8 mouse cellular contexts compared by ENCODE assay signal in the genomic region with DNA sequence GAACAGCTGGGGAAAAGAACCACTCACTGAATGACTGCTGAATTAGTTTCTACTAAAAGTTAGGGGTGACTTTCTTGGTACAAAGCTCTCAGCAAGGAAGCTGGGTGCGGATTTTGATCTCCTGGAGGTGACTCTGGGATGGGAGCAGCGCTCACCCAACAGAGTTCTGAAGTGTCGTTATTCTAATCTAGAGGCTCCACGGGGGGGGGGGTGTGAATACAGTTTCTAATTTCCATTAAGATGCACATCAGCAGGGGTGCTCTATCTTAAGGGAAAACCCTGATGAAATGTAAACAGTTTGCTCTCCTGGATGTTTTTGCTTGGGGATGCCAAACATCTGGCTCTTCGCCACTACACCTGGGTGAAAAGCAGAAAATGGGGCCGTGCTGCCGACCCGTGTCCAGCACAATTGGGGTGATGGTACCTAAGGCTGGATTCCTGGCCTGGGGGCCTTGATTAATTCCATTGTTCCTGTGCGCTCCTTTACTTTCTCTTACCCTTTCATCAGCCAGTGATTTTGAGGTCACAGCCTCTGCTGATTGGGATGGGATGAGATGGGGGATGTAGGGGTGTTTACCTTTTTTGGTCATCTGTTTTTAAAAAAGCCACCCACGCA. TPM values are rescaled to one million over a fixed set of nuclear protein-coding genes. Genes with fewer than 3 reads are reported as not detected.
A peak's percentile ranks its signal among the peaks of the same experiment; 100 is the strongest.
DNase-seq lines count a peak whose midpoint lies in the region; ATAC-seq and TF ChIP-seq lines count a peak whose summit lies in the region.

No protein-coding gene starts in this region.

- H3K4me3 ChIP-seq in lung, embryonic 14.5 days (ENCODE audit: low read depth, low read length), result peak overlapping the region; percentile 71
- peak overlapping the region; percentile 80 for H3K4me3 ChIP-seq in intestine, embryonic 16.5 days (ENCODE audit: low read length)
- peak overlapping the region; percentile 65 for H3K4me3 ChIP-seq in stomach, embryonic 15.5 days (replicated peaks)
- no peak overlapping the region for H3K4me3 ChIP-seq in thymus, adult 2 months (ENCODE audit: control insufficient read depth, insufficient read depth, low read length)

- DNase-seq in cerebellum, adult 11-12 months, result peak; percentile 38
- DNase-seq in cerebellum, postnatal 36 days, result no peak
- DNase-seq in lung, embryonic 14.5 days, result no peak
- no peak for DNase-seq in lung, postnatal 4 days
- no peak for DNase-seq in right cerebral cortex, adult 18-20 months
- DNase-seq in thymus, adult 2 months, result no peak

- H3K27ac ChIP-seq in lung, embryonic 14.5 days (ENCODE audit: low read depth), result peak overlapping the region; percentile 96; the same call in 1 of the 2 replicates
- H3K27ac ChIP-seq in intestine, embryonic 16.5 days (ENCODE audit: low read length), result no peak overlapping the region
- H3K27ac ChIP-seq in stomach, embryonic 15.5 days, result no peak overlapping the region
- no peak overlapping the region for H3K27ac ChIP-seq in thymus, adult 2 months (ENCODE audit: control insufficient read depth, insufficient read depth, low read length)

- H3K4me1 ChIP-seq in lung, embryonic 14.5 days (ENCODE audit: insufficient read depth), result peaks cover 16% of the 10 kb centered on the region
- H3K4me1 ChIP-seq in intestine, embryonic 16.5 days (ENCODE audit: control insufficient read depth, insufficient read depth, low read length), result peaks cover 9% of the 10 kb centered on the region; the same call in 1 of the 2 replicates
- H3K4me1 ChIP-seq in stomach, embryonic 15.5 days, result 0 out of 2 replicates have a peak, but pooled peaks cover 17% of the 10 kb centered on the region
- 0 out of 2 replicates have a peak, but pooled peaks cover 5% of the 10 kb centered on the region for H3K4me1 ChIP-seq in thymus, adult 2 months (replicated peaks; ENCODE audit: control insufficient read depth, insufficient read depth, low read length)

- TF ChIP-seq POLR2A in thymus, adult 2 months (IDR thresholded peaks at IDR 0.05; ENCODE audit: control insufficient read depth, extremely low read depth, insufficient read depth, low read length, poor library complexity), result no peak

- ATAC-seq in lung, embryonic 14.5 days (ENCODE audit: insufficient read depth), result no peak
- ATAC-seq in intestine, embryonic 16.5 days, result no peak
- ATAC-seq in stomach, embryonic 15.5 days (ENCODE audit: insufficient read depth, low FRiP score, low read depth), result no peak

- no peaks in the 10 kb centered on the region for H3K36me3 ChIP-seq in lung, embryonic 14.5 days (ENCODE audit: insufficient read depth)
- H3K36me3 ChIP-seq in intestine, embryonic 16.5 days (ENCODE audit: control insufficient read depth, insufficient read depth, low read length), result no peaks in the 10 kb centered on the region
- H3K36me3 ChIP-seq in stomach, embryonic 15.5 days, result no peaks in the 10 kb centered on the region
- no peaks in the 10 kb centered on the region for H3K36me3 ChIP-seq in thymus, adult 2 months (ENCODE audit: control insufficient read depth, insufficient read depth, low read length)

- no peaks in the 10 kb centered on the region for H3K9me3 ChIP-seq in lung, embryonic 14.5 days (ENCODE audit: low read depth, low read length)
- H3K9me3 ChIP-seq in intestine, embryonic 16.5 days (ENCODE audit: control insufficient read depth, low read length), result no peaks in the 10 kb centered on the region
- no peaks in the 10 kb centered on the region for H3K9me3 ChIP-seq in stomach, embryonic 15.5 days

- TF ChIP-seq CTCF in lung, embryonic 14.5 days (IDR thresholded peaks at IDR 0.05; ENCODE audit: low read depth), result no peak
- no peak for TF ChIP-seq CTCF in thymus, adult 2 months (IDR thresholded peaks at IDR 0.05; ENCODE audit: borderline replicate concordance, control insufficient read depth, extremely low read depth, insufficient read depth, low read length, poor library complexity)

- 18% methylated on average over 10 of the region's 10 CpGs for WGBS in lung, embryonic 14.5 days
- WGBS in intestine, embryonic 16.5 days, result 38% methylated on average over 10 of the region's 10 CpGs
- WGBS in stomach, embryonic 15.5 days, result 28% methylated on average over 10 of the region's 10 CpGs
- 75% methylated on average over 10 of the region's 10 CpGs for WGBS in thymus, adult 2 months

- H3K27me3 ChIP-seq in lung, embryonic 14.5 days (ENCODE audit: insufficient read depth, low read length), result no peaks in the 10 kb centered on the region
- H3K27me3 ChIP-seq in intestine, embryonic 16.5 days (replicated peaks; ENCODE audit: control insufficient read depth, insufficient read depth, low read length), result no peaks in the 10 kb centered on the region
- no peaks in the 10 kb centered on the region for H3K27me3 ChIP-seq in stomach, embryonic 15.5 days (replicated peaks)
- peaks cover 7% of the 10 kb centered on the region; the same call in 1 of the 2 replicates for H3K27me3 ChIP-seq in thymus, adult 2 months (ENCODE audit: control insufficient read depth, insufficient read depth, low read length)

- H3K4me2 ChIP-seq in lung, embryonic 14.5 days, result peak overlapping the region; percentile 73
- peak overlapping the region; percentile 82 for H3K4me2 ChIP-seq in intestine, embryonic 16.5 days (ENCODE audit: low read depth, low read length)
- peak overlapping the region; percentile 84 for H3K4me2 ChIP-seq in stomach, embryonic 15.5 days

- H3K9ac ChIP-seq in lung, embryonic 14.5 days, result peak overlapping the region; percentile 85
- H3K9ac ChIP-seq in intestine, embryonic 16.5 days (ENCODE audit: low read depth, low read length), result peak overlapping the region; percentile 83
- no peak overlapping the region for H3K9ac ChIP-seq in stomach, embryonic 15.5 days

RNA-seq across cellular contexts. Expression of gene Ror1, which starts 1.9 kb away (rescaled TPM):
- 23.4 and 23.8 TPM in 2 replicates for polyA plus RNA-seq in lung, embryonic 14.5 days (2014; fragmentation: Nextera tagmentation; extraction: Ambion mirVana)
- 4.0 and 4.3 TPM in 2 replicates for polyA plus RNA-seq in intestine, embryonic 16.5 days (2015; fragmentation: Nextera tagmentation; extraction: Ambion mirVana)
- polyA plus RNA-seq in stomach, embryonic 15.5 days (2015; fragmentation: Nextera tagmentation; extraction: Ambion mirVana), result 9.4 and 11.7 TPM in 2 replicates
- 0.65 and 0.84 TPM in 2 replicates for polyA plus RNA-seq in thymus, adult 2 months (2012; rRNA removed)
